Mouse (Mus musculus) cerebellum, adult (tissue): ENCODE data around the gene Tcf7l2.

Source experiments
- ATAC-seq: cut with Nextera tagmentation; 2 replicates; pipeline ENCODE4 v1.9.2; 2017; ENCODE audit warnings: mild to moderate bottlenecking, moderate library complexity, mixed read lengths; ENCODE audit not compliant: insufficient number of reproducible peaks, low FRiP score, low TSS enrichment

Gene Tcf7l2

DNA sequence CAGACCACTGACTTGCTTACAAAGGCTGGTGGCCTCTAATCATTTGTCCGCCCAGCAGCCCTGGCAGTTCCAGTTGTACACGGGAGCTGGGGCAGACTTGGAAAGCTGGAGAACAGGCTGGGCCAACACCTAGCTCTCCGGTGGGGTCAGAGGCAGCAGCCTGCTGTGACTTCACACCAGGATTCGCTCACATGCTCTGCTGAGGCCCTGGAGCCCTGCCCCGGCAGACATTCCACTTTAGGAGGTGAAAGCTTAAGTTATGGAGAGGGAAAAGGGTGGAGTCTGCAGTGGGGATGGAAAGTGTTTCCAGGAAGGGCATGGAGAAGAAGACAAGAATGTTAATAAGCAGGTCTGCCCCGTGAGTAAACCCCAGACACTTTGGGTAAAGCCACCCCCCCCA is 19.2 kb upstream of the Tcf7l2 start:
- no peak for ATAC-seq

DNA sequence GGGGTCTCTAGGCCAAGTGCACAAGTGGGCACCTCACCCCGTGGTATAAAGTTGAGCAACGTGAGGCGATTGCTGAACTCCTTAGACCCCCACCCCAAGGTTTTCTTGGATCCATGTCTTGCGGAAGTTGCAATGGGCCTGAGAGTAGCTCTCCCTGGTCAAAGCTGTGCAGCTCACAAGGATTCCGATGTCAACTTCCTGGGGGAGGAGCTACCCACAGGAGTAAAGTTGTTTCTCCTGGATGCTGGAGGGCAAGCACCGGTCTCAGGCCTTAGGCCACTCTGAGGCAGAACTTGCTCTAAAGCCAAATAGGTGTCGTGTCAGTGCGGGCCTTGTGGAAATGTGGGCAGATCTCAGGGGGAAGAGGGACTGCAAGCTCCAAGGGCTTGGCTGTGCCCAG is 12.2 kb upstream of the Tcf7l2 start:
- ATAC-seq = no peak

DNA sequence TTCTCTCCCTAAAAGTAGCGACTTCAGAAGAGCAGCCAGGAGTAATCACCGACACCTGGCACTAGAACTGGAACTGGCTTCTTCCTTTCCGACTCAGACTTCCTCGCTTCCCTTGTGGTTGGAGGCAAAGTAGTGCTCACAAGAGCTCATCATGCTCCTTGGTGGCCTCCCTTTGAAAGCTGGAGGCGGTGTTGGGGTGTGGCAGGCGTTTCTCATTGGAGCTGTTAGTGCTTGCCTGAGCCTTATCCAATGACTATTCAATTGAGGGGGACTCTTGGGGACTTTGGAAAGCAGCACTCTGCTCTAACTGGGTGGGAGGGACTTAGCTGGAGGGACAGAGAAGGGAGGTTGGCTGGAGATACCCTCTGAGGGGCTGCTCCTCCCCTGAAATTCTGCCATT is 9.1 kb upstream of the Tcf7l2 start:
- ATAC-seq = no peak

DNA sequence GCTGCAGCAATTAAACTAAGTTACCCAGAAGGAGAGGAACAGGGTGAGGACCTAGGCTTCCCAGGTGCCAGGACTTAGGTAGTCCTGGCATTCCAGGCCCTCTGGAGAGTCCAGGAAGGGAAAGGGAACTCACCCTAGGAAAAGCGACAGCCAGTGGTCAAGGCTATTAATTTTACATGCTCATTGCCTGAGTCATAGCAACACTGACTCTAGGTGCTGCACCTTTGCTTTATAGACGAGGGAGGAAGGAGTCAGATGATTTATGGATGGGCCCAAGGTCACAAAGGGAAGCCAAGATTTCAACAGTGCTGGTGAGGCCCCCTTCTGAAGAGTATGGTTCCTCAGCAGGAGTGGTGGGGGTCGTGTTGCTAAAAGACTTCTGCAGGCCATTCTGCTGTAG is 8.6 kb upstream of the Tcf7l2 start:
- no peak for ATAC-seq

DNA sequence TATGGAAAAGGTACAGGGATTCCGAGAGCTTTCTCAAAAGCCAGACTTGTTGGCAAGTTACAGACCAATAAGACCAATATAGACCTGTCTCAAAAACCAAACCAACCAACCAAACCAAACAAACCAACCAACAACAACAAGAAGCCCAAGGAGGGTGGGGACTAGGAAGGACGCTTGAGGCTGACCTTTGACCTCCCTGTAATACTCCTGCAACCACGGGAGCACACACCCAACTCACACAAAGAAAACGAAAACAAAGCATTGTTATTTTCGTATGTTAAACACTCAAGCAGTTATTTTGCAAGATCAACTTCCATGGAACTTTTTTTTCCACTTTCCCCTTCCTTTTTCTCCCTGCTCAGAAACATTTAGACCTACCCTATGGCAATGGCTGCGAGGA is 5.6 kb upstream of the Tcf7l2 start:
- no peak for ATAC-seq

DNA sequence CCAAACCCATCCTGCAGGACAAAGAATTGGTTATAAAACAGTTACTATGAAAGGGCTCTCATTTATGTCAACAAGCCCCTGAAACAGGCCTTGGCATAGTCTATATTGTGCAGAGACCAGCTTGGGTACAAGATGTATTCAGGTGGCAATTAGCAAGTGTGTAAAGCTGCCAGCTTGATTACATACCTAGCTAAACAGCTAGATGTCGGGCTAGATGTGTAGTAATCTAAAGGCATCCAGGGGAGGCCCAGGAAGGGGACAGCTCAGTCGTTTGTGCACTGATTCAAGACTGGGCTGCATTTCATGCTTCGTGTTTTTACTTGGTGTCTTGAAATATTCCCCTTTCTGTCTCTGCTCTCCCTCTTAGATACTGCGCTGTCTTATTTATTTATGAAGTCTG is 1.9 kb upstream of the Tcf7l2 start:
- ATAC-seq = no peak

DNA sequence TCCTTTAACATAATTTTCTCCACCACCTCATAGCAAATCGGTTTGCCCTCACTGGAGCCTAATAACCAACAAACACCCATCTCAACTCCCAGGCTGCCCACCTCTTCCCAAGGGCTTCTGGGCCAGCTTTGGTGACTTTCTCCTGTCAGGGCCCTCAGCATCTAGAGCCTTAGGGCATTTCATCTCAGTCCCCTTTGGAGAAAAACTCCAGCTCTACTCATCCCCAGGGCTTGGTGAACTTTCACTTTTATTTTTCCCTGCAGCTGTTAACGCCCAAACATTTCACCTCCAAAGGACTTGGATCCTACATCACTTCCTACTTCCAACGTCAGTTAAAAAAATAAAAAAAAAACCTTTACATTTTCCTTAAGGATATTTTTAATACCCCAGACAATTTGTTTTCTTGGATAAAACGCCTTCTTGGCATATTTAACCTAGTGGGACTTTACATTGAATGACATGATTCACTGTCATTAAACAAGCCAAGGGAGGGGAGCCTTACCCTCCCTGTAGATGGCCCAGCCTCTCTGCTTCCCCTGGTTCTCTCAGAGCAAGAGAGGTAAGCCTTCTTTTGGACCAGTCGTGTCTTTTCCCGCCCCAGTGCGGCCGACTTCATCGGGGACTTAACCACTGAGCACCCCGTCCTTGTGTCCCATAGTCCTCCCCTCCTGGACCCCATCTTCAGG is 724 bp upstream of the Tcf7l2 start:
- ATAC-seq = no peak

DNA sequence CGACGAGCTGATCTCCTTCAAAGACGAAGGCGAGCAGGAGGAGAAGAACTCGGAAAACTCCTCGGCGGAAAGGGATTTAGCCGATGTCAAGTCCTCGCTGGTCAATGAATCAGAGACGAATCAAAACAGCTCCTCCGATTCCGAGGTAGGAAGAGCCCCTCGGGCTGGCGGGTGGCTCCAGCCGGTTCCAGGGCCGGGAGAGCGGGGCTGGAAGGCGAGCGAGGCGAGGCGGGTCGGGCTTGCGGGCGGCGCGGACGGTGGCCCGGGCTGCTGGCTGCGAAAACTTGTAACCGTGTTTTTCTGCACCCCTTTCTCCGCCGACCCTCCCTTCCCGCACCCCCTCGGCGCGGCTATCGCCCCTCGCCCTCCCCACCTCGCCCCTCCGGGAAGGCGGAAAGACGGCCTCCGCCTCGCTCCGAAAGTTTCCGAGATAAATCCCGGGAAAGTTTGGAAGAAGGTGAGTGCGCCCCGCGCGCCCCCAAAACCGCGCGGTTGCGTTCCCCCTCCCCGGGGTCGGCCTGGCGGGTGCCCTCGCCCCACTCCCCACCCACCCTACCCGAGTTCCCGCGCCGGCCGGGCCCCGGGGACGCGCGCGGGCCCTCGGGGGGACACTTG is 873 bp downstream of the Tcf7l2 start:
- no peak for ATAC-seq

DNA sequence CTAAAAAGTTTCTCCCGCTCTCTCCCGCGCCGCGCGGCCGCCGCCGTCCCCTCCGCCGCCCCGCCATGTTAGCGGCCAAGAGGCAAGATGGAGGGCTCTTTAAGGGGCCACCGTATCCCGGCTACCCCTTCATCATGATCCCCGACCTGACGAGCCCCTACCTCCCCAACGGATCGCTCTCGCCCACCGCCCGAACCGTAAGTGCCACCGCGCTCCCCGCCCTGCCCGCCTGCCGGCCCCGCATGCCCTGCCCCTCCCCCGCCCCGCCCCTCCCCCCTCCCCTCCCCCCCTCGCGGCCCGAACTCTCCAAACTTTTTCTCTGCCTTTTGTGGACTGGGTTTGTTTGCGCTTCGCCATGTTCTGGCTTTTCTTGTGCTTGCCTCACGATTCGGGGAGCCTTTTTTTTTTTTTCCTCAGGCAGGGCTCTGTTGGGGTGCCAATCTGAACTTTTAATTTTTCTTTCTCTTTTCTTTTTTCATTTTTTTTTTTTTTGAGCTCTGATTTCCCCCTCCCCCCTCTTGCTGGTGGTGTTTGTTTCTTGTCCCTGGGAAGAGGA is 1.5 kb downstream of the Tcf7l2 start:
- no peak for ATAC-seq

DNA sequence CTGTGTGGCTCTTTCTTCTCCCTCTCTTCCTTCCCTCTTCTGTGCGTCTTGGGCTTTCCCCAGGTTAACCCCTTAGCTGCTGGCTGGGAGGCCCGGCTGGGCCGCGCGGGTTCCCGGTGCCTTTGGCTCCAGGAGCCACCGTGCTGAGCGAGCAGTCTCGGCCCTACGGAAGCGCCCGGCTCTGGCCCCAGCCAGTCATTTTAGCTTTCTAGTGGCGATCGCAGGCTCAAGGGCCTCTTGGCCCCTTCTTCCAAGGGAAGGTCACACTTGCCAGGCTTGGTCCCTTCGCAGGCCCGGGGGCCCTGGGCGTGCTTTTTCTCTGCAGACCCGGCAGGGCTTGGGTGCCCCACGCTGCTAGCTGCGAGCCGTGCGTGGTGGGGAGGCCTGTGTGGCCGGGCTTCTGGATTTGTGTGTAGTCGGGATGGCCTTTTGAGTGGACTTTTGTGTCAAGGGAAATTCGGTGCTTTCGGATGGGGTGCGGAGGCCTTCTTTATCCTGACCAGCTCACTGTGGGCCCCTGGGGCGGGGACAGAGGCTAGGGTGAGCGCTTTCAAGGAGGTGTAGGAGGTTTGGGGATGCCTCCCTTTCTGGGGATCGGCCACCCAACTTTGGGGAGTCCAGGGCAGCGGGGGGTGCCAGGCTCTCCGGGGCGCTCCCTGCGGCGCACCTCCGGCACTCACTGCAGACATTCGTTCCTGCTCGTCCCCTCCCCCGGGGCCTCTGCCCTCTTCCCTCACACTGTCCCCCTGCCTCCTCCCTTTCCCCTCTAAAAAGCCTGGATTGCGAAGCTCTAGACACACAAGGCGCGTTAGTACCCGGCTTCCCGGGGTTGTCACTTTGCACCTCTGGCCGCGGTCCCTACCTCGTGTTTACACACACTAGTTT is 2.2 kb downstream of the Tcf7l2 start:
- no peak for ATAC-seq

DNA sequence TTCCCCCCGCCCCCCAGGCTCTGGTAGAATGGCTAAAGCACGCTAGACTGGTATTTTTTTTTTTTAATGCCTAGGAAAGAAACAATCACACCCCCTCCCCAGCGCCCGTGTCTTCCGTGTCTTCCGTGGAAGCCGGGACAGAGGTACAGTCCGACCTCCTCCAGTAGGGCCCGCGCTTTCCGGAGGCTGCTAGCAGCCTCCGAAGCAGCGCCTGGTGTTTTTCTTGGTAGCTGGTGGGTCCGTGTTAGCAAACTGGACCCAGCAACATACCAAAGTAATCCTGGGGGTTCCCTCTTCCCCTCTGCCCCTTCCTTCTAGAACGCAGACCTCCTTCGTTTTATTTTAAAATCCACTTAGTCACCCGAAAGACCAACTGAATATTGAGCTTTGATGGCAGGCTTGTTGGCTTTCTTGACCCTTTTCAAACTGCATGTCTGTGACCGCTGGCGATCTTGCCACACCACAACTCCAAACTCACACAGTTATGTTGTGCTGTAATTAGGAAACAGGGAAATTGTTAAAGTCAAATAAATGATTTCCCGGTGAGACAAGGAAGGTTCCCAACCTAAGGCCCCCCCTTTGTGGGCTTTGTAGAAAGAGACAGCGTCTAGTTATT is 3.1 kb downstream of the Tcf7l2 start:
- ATAC-seq = no peak

DNA sequence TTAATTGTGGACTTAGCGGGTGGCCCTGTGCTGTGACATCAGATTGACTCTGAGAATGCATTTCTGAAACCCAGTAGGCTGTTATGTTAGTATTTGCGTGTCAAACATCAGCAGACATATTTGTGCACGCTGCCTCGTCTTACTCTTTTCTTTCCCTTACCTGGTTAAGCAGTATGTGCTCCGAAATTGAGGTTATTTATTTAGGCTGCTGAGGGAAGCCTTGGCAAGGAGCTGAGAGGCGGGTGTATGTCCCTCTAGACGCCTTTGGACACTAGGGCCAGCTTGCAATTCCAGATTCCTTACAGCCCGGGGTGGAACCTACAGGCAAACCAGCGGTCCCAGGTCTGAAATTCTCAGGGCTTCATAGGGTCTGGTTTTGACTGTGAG is 3.6 kb downstream of the Tcf7l2 start:
- ATAC-seq = no peak

DNA sequence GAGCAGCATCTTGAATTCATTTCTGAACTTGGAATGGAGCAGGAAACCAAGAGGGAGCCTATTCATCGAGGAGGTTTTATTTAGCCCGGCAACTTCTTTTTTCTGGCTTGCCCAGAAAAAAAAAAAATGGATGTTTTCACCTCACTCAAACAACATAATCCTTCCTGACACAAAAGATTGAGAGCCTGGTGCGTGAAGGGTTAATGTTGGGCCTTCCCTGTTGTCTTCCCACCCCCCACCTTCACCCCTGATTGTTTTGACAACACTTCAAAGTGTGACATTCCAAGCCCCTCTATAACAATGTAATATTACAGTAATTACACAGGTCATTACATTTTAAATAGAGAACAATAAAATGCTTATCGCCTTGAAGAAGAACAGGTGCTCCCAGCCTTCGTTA is 4.6 kb downstream of the Tcf7l2 start:
- no peak for ATAC-seq

DNA sequence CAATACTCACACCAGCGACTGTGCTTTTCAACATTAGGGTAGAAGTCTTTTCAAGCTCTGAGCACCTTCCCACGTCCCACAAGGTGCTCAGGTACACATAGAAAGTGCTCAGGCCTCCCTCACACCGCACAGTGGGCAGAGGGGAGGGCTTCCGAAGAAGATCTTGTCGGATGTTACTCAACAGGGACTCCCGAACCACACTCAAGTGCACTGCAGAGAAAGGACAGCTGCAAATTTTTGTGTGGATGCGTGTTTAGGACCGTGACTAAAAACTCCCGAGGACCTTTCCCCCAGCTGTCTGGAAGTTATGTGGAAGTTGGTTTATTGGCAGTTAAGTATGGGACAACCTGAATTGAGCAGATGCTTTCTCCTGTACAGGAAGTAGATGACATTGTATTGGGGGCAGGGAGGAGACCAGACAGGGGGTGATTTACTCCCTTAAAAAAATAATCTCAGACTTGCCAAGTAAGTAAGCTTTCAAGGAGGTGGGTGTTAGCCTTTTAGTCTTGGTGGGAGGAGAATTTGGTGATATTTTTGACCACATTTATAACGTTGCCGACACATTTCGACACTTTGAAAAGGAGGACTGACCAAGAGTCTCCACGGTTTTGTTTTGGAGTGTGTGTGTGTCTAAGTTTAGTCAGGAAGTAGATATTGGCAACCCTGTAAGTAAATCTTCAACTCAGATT is 5.8 kb downstream of the Tcf7l2 start:
- ATAC-seq = no peak

DNA sequence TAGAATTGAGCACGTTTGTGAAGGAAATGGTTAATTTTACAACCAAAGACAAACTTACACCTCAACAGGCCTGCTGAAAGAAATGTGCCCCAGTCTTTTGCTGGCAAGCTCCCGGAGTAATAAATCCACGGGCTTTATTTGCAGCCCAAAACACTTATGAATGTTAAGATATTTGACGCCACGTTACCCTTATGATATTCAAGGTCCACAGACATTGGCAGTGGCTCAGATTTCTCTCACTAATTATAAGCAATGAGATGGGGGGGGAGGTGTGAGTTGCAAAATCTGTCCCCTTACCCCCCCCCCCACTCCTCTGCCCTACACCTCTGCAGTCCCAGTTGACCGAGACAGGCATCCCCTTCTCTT is 6.3 kb downstream of the Tcf7l2 start:
- ATAC-seq = no peak

DNA sequence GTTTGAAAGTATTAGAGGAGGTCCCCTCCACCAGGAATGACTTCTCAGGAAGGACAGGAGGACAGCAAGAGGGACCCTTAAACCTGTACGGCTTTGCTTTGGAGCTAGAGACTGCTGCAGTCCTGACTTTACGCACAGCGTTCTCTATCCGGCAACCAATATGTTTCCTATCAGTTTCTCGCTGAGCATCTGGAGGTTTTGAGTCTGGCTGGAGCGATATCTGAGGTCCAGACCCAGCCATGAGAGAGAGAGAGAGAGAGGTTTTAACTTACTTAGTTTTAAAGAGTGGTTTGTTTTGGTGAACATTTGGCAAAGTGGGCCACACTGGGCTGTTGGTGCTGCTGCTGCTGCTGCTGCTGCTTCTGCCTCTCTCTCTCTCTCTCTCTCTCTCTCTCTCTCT is 7.2 kb downstream of the Tcf7l2 start:
- ATAC-seq = no peak

DNA sequence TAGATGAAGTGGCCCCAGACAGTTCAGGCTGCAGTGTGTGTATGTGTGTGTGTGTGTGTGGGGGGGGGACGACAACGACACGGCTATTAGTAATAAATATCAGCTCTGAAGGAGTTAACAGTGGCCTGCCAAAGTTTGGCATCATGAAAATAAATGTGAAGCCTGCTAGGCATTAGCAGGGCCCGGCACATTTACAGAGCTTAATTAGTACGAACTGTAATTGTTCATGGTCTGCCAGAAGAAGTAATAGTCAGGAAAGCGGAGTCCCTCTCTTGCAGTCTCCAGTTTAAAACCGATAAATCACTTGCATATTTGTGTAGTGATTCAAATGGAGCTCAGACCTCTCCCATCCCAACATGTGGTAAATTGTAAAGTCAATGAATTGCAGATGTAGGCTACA is 7.9 kb downstream of the Tcf7l2 start:
- no peak for ATAC-seq

DNA sequence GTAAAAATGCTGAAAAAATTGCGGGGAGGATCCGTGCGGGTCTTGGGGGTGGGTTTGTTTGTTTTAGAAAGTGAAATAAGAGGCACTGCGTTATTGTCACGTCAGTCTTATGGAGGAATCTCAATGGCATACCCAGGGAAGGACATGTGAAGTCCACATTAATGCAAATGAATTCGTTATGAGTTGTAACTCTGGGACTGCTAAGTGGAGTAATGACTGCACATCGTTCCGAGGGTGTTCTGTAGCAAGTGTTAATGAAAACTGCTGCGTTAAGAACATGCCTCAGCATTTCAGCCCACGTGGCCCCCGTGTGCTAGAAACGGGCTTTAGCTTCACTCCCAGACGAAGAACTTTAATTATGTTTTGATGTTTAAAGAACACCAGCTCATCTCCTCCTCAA is 8.4 kb downstream of the Tcf7l2 start:
- ATAC-seq = no peak

DNA sequence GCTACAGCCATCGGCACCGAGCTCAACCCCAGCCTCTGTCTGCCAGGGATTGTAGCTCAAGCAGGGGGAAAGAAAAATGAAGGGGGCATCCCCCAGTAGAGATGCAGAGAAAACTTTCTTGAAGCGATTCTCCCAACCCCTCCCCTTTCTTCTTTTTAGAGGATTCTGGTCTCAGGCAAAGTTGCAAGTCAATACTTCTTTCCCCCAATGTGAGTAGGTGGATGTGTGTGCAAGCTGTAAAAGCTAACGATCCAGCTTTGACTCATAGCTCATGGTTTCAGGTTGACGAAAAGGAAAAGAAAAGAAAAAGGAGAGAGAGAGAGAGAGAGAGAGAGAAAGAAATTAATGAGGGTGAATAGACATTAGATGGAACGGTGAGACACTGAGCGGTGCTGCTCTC is 8.8 kb downstream of the Tcf7l2 start:
- ATAC-seq = no peak

DNA sequence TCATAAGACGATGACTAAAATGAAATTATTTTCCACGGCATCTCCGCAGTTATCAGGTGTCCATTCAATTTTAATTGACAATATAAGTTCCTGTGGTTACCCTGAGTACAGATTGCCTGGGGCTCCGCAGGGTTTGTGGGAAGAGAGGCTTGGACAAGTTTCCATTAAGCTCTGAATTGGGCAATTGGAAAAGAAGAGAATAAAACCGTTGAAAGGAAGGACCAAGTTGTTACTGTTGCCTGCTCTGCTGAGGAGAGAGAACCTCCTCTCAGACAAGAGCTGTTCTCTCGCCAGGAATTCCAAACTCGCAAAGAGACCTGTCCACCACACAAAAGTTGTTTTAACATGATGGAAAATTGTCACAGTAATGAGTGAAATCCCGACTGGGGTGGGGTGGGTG is 11.2 kb downstream of the Tcf7l2 start:
- no peak for ATAC-seq
